Mouse (Mus musculus): ENCODE measurements at regions not wholly inside any gene's neighbourhood (a gene's known extent, or its start where the extent isn't known, plus 50 kb on each side); places are given as distances from the start of the nearest gene placed in this dataset.

DNA sequence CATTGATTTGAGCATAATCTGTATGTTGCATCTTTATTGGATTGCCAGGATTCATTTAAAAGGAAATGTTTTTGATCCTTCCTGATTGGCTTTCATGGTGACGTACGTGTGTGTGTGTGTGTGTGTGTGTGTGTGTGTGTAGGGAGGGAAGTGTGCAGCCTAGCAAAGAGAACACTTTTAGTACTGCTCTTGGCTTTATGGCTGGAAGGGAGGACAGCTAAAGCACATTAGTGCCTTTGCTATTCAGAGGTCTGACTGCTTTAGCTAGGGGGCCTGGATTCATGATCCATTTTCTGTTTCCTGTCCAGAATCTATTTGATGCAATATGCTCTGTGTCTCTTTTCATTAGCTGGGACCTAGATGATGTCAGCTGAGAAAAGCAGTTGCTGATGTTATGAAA, 155.6 kb upstream of the Itga1 start:
- DNase-seq (ENCODE audit: low spot score) = no peak

GRCm38 (mm10) chr13:115252541-115252940, 150.8 kb upstream of the Itga1 start:
- no peak for DNase-seq (ENCODE audit: low spot score)

GRCm38 (mm10) chr13:115231981-115232380, 130.2 kb upstream of the Itga1 start:
- DNase-seq (ENCODE audit: low spot score) = no peak

DNA sequence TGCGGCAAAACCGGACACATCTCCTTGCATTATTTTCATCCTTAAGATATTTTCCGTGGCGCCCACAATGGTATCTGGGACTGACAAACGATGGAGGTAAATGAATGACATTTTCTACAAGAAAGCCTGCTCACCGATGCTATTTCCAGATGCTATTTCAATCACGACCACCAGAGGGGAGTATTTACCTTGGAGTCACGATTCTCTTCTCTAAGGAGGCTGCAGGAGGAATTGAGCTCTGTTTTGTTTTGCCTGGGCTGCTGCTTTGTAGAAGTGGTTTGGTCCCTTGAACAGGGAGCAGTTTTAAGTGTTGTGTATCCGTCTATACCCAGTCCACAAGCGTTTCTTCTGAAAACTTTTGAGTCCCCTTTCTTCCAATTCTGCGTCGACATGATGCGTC, 128.7 kb upstream of the Itga1 start:
- peak; percentile 72 for DNase-seq (ENCODE audit: low spot score)

GRCm38 (mm10) chr13:115226824-115227223, 125.1 kb upstream of the Itga1 start:
- DNase-seq (ENCODE audit: low spot score) = no peak

DNA sequence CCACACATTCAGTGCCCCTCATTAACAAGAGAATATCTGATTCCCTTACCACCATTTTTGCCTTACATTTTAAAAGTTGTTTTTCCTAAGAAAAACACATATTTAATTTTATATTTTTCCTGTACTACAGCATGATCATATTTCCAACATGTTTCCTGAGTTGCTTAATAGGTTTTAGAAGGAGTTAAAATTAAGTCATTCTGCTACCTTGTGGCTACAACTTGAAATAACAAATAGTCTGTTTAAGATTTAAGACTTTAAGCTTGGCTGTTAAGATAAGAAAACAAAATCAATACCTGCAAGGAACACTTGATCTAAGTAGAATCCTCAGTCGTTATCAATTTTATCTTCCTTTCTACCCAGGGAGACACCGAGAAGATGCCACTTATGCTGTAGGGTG, 117.9 kb upstream of the Itga1 start:
- DNase-seq (ENCODE audit: low spot score) = peak; percentile 6

GRCm38 (mm10) chr13:115211285-115211684, 109.5 kb upstream of the Itga1 start:
- DNase-seq (ENCODE audit: low spot score) = no peak

GRCm38 (mm10) chr13:115210643-115211208, 109.0 kb upstream of the Itga1 start:
- DNase-seq (ENCODE audit: low spot score) = no peak

DNA sequence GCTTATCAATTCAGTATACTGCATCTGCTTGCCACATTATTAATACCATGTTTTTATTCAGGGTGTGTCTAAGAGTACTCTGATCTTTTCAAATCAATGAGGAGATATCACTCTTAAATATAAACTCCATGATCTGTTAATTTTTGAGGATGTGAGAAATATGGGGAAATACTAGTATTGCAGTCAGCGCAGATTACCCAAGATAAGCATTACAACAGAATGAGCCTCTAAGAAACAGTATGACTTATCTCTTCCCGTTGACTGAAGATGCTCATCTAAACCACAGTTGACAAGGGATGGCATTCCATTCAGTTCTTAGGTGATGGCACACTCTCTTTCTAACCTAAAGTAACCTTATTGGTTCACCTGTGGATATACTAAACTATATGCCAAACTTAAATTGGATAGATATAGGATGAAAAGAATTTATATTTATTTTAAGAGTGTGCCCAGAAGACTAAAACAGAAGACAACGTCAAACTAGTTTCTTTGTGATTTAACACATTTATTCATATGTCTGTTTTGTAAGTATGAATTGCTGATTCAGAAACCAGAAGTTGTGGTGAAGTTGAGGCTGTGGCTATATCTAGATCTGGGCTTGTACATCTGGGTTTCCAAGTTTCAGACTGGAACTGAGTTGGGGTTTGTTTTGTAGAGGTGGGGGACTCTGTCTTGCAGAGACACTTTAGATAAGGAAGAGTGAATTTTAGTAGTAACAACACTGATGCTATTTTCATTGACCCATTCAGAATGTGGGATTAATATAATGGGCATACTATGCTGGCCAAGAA, 107.8 kb upstream of the Itga1 start:
- no peak for DNase-seq (ENCODE audit: low spot score)

- DNase-seq (ENCODE audit: low spot score) = no peak
Measured at GRCm38 (mm10) chr13:115206723-115207122, 105.0 kb upstream of the Itga1 start.

GRCm38 (mm10) chr13:115199166-115199565, 97.4 kb upstream of the Itga1 start:
- no peak for DNase-seq (ENCODE audit: low spot score)

DNA sequence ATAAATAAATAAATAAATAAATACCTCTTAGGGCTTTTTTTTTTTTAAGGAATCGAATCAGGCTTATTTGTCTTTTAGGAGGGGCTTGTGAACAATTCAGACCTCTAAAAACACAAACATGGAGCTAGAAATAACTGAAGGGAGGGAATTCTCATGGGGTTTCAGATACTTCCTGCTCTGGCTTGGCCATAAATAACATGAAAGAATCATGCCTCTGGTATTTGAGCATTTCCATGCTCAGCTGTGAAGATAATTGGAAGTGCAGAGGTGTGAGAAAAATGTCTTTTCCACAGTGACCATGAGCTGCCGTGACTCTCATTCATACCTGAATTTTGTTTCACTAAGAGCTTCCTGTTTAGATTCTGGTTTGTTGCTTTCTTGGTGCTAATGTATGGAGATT, 86.3 kb upstream of the Itga1 start:
- DNase-seq (ENCODE audit: low spot score) = no peak

GRCm38 (mm10) chr13:115187356-115187755, 85.6 kb upstream of the Itga1 start:
- DNase-seq (ENCODE audit: low spot score) = no peak

GRCm38 (mm10) chr13:115182211-115182870, 80.6 kb upstream of the Itga1 start:
- DNase-seq (ENCODE audit: low spot score) = no peak

DNA sequence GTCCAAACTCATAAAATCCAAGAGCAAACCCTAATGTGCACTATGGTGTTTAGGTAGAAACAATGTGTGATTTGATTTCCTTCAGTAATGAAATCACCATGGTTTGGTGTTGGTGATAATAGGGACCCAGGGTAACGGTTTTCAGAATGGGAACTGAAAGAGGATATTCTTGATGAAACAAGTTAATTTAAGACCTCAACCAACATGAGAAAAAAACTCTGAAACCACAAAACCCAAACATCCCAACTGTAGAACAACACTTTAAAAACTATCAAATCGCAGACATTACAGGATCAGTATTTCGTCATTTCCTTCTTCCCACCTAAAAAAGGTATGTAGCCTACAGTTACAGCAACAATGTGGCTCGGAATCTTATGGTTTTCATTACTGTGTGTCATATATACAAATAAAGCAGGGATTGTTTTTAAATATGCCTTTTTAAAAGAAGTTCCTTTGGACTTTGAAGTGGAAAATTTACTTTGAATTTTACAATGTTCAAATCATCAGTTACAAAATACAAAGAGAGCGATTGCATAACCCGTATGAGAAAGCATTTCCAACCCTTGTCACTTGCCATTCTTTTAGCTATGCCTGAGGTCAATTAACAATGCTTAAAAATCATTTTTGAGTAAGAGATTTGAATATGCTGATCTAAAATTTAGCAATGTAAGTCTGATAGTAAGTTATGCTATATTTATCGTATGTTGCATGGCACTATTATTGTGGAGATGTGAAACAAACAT, 76.6 kb upstream of the Itga1 start:
- DNase-seq (ENCODE audit: low spot score) = no peak

GRCm38 (mm10) chr13:115171347-115172062, 69.7 kb upstream of the Itga1 start:
- DNase-seq (ENCODE audit: low spot score) = no peak

- no peak for DNase-seq (ENCODE audit: low spot score)
Measured at GRCm38 (mm10) chr13:115165981-115166380, 64.2 kb upstream of the Itga1 start.

- no peak for DNase-seq (ENCODE audit: low spot score)
Measured at GRCm38 (mm10) chr13:115162689-115163413, 61.1 kb upstream of the Itga1 start.

- DNase-seq (ENCODE audit: low spot score) = no peak
Measured at GRCm38 (mm10) chr13:115159386-115159785, 57.6 kb upstream of the Itga1 start.
